Mouse (Mus musculus): ENCODE data around the gene Bod1.

GRCm38 (mm10) chr11:31694801-31695200, 23.1 kb upstream of the Bod1 start:
- TF ChIP-seq CTCF (IDR thresholded peaks at IDR 0.05; ENCODE audit: borderline replicate concordance, insufficient read depth, low read depth, low read length) (no peak), POLR2A (IDR thresholded peaks at IDR 0.05; ENCODE audit: borderline replicate concordance, insufficient read depth, low read length) (no peak)
